Mouse (Mus musculus): ENCODE data around the gene Pid1. TPM values are rescaled to one million over a fixed set of nuclear protein-coding genes. Genes with fewer than 3 reads are reported as not detected.

Gene Pid1
- polyA plus RNA-seq (2015; fragmentation: Nextera tagmentation; extraction: Ambion mirVana) = 21.4 and 22.1 TPM in 2 replicates

DNA sequence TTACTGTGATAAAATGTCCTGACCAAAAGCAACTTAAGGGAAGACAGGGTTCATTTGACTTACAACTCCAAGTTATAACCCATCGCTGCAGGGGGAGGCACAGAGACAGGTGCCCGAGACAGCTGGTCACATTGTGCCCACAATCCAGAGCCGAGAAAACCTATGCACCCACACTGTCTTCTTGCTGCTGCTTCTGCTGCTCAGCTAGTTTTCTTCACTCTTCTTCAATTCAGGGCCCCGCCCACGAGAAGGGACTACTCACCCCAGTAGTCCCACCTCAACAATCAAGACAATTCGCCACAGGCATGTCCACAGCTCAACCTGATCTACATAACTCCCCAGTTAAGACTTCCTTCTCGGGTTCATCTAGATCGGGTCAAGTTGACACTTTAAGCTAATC is at the start of gene Pid1:
TSS of gene Pid1 (minus strand) at position 214 of the 400 bp plus-strand sequence.
- H3K27ac ChIP-seq = no peak within 1 kb of the TSS
- H3K4me3 ChIP-seq (replicated peaks) = no peak within 1 kb of the TSS
- 84% methylated on average over 8 of the region's 8 CpGs for WGBS

DNA sequence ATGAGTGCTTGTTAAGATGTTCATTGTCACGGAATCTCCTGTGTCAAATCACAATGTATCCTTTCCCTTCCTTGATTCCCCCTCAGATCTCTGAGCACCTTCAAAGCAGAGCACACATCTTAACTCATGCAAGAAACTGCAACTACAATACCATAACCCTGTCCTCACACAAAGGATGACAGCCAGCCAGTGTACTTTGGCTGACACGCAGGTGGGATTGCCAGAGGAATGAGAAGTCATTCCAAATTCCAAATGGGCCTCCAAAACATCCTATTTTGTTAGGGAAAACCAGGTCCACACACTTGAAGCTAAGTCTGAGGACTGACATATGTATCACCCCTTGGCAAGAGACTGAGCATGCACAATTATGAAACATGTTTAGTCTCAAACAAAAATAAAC is 45.5 kb upstream of the Pid1 start:
- Histone ChIP-seq H3K4me3 (replicated peaks) (no peak overlapping the region), H3K27me3 (replicated peaks) (no peaks in the 10 kb centered on the region), H3K9me3 (no peaks in the 10 kb centered on the region), H3K9ac (no peak overlapping the region), H3K4me1 (no peaks in the 10 kb centered on the region), H3K27ac (no peak overlapping the region), H3K36me3 (no peaks in the 10 kb centered on the region), H3K4me2 (no peak overlapping the region)
- ATAC-seq (ENCODE audit: insufficient read depth, low FRiP score, low read depth) = no peak
- WGBS = 74% methylated on average over 2 of the region's 2 CpGs

More for the DNA sequence above, at the start of gene Pid1:
- ATAC-seq (ENCODE audit: insufficient read depth, low FRiP score, low read depth) = no peak
- no peak within 1 kb of the TSS for H3K9ac ChIP-seq
- H3K4me2 ChIP-seq = no peak within 1 kb of the TSS
- H3K4me1 ChIP-seq = no peaks in the 10 kb centered on the region
- no peaks in the 10 kb centered on the region for H3K27me3 ChIP-seq (replicated peaks)
- no peaks in the 10 kb centered on the region for H3K9me3 ChIP-seq
- H3K36me3 ChIP-seq = no peaks in the 10 kb centered on the region

DNA sequence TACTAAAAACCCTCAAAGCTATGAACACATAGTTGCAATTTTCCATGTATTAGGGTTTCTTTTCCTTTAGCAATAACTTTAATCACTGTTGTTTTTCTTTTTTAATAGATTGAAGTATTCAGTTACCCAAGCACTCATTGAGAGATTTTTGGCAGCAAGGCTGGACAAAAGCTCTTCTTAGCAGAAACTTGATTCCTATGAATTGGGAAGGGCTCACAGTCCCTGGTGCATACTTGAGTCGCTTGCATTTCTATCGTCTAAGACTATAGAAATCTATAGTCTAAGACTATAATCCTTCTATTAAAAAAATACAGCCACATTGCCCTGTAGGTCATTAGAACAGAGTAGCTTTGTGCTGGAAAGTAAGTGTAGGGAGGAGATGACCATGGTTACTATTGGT is 44.9 kb upstream of the Pid1 start:
- no peak for ATAC-seq (ENCODE audit: insufficient read depth, low FRiP score, low read depth)
- H3K36me3 ChIP-seq = no peaks in the 10 kb centered on the region
- no peaks in the 10 kb centered on the region for H3K4me1 ChIP-seq
- H3K4me2 ChIP-seq = no peak overlapping the region
- no peak overlapping the region for H3K9ac ChIP-seq
- no peaks in the 10 kb centered on the region for H3K9me3 ChIP-seq
- H3K27ac ChIP-seq = no peak overlapping the region
- no peak overlapping the region for H3K4me3 ChIP-seq (replicated peaks)
- no peaks in the 10 kb centered on the region for H3K27me3 ChIP-seq (replicated peaks)
- WGBS = 71% methylated on average over 2 of the region's 2 CpGs

DNA sequence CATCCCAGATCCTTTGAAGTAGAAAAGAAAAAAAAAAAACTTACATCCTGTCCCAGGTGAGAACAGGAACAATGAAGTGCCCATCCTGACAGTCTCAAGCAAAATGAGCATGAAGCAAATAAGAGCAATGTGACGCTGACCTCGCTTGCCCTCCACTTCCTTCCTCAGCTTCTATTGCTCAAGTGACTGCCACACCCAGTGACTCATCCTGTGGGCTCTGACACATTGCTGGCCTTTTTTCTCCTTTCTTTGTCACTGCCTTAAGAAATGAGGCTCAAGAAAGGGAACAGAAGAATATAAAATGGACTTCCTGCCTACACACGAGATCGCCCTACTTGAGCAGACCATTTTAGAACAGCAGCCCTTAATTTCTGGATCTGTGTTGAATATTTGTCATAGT is 42.9 kb upstream of the Pid1 start:
- 61% methylated on average over 4 of the region's 4 CpGs for WGBS
- Histone ChIP-seq H3K9ac (no peak overlapping the region), H3K4me2 (no peak overlapping the region), H3K4me1 (no peaks in the 10 kb centered on the region), H3K27ac (no peak overlapping the region), H3K36me3 (no peaks in the 10 kb centered on the region), H3K27me3 (replicated peaks) (no peaks in the 10 kb centered on the region), H3K9me3 (no peaks in the 10 kb centered on the region), H3K4me3 (replicated peaks) (no peak overlapping the region)
- peak; percentile 39; the same call in 1 of the 2 replicates for ATAC-seq (ENCODE audit: insufficient read depth, low FRiP score, low read depth)

DNA sequence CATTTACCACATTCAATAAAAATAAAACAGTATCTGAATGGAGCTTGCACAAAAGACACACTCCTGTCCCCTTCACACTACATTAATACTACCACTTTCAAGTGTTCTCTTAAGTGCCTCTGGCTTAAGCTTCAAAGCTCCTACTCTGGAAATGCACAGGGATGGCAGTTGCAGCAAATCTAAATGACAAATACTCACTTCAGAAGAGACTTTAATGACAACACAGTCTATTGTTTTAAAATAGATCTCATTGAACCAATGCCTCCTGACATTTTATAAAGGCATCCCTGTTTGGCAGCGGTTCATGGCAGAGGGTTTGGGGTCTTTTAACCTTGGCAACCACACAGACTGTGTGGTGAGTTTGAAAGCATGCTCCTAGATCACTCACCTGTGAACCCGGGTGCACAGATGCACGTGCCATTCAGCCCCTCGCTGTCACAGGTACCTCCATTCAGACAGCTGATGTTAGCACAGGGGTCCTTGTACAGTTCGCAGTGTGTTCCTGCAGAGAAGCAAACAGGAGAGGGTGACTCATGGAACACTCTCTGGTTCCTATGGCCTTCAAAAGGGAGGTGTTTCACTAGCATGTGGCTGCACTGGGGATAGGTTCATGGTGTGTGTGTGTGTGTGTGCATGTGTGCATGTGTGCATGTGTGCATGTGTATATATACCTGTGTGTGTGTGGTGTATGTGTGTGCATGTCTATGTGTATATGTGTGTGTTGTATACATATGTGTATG is 41.7 kb upstream of the Pid1 start:
- no peak overlapping the region for H3K4me2 ChIP-seq
- no peaks in the 10 kb centered on the region for H3K4me1 ChIP-seq
- no peaks in the 10 kb centered on the region for H3K27me3 ChIP-seq (replicated peaks)
- H3K27ac ChIP-seq = no peak overlapping the region
- H3K9ac ChIP-seq = no peak overlapping the region
- WGBS = 82% methylated on average over 5 of the region's 5 CpGs
- no peaks in the 10 kb centered on the region for H3K36me3 ChIP-seq
- no peak; the same call in 1 of the 2 replicates for ATAC-seq (ENCODE audit: insufficient read depth, low FRiP score, low read depth)
- H3K9me3 ChIP-seq = no peaks in the 10 kb centered on the region
- H3K4me3 ChIP-seq (replicated peaks) = no peak overlapping the region

DNA sequence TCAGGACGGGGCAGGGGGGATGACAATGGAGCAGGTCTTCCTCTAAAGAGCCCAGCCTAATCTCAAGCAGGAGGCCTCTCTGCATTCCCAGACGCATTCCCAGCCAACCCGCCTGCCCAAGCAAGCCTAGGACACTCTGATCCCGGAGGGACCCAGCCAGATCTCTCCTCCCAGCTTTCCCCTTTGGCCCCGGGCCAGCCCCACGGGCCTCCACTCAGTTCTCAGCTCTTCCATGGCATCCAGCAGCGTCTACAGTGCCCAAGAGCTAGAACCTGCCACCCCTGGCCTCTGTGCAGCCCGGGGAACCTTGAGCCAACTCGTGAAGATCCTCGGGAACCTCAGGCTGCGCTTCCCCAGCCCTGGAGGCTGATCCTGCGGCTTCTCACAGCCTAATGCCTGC is 40.9 kb upstream of the Pid1 start:
- Histone ChIP-seq H3K4me2 (no peak overlapping the region), H3K9me3 (no peaks in the 10 kb centered on the region), H3K36me3 (no peaks in the 10 kb centered on the region), H3K4me3 (replicated peaks) (no peak overlapping the region), H3K4me1 (no peaks in the 10 kb centered on the region), H3K27ac (no peak overlapping the region), H3K9ac (no peak overlapping the region), H3K27me3 (replicated peaks) (no peaks in the 10 kb centered on the region)
- 45% methylated on average over 12 of the region's 12 CpGs for WGBS
- no peak for ATAC-seq (ENCODE audit: insufficient read depth, low FRiP score, low read depth)

DNA sequence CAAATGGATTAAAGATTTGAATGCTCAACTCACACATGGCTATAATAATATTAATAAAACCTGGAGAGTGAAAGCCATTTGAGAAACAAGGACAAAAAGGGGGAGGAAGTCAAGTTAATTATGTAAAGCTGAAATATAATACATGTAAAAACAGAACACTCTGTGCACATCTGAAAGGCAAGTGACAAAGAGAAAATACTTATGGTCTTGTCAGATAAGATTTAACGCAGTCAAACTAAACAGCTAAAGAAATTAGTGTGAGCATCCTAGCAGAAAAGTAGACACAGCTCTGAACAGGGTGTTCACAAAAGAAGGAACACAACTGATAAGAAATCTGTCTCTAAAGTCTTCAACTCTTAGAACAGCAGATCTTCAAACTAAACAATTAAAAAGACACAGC is 38.2 kb upstream of the Pid1 start:
- no peak overlapping the region for H3K27ac ChIP-seq
- no peaks in the 10 kb centered on the region for H3K9me3 ChIP-seq
- no peak overlapping the region for H3K4me2 ChIP-seq
- no peaks in the 10 kb centered on the region for H3K27me3 ChIP-seq (replicated peaks)
- no peaks in the 10 kb centered on the region for H3K4me1 ChIP-seq
- H3K4me3 ChIP-seq (replicated peaks) = no peak overlapping the region
- no peak for ATAC-seq (ENCODE audit: insufficient read depth, low FRiP score, low read depth)
- H3K9ac ChIP-seq = no peak overlapping the region
- no peaks in the 10 kb centered on the region for H3K36me3 ChIP-seq
- WGBS = 69% methylated on average over 1 of the region's 1 CpGs

DNA sequence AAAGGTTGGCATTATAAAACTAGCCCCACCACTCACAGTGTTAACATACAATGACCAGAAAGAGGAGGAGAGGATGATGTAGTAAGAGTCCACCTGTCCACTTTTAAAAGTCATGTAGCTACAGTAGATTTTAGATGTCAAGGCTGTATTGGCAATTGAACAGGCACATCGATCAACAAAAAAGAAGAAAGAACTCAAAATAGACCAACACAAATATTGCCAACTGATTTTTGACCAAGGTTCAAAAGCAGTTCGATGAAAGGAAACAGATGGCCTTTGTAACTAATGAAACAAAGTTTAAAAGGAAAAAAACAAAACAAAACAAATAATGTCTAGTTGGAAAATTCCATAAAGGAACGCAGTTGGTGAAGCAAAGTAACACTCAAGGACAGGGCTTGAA is 35.7 kb upstream of the Pid1 start:
- 73% methylated on average over 3 of the region's 3 CpGs for WGBS
- Histone ChIP-seq H3K9ac (no peak overlapping the region), H3K4me1 (no peaks in the 10 kb centered on the region), H3K4me3 (replicated peaks) (no peak overlapping the region), H3K36me3 (no peaks in the 10 kb centered on the region), H3K9me3 (no peaks in the 10 kb centered on the region), H3K4me2 (no peak overlapping the region), H3K27ac (no peak overlapping the region), H3K27me3 (replicated peaks) (no peaks in the 10 kb centered on the region)
- no peak for ATAC-seq (ENCODE audit: insufficient read depth, low FRiP score, low read depth)

DNA sequence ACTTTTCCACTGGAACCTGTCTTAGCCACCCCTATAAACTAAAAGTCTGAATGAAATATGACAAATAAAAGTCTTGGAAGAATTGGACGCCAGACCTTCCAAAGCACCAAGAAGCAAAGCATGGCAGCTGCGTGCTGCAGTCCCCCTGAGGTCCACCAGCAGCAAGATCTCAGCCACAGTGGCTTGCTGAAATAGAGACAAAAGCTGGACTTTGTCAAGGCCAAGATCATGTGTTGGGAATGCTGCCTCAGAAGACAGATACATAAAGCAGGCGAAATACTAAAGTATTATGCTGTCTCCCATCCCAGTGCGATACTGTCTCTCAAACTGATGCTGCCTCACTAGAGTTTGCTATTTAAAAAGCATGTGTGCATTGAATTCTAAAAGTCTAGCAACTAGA is 35.1 kb upstream of the Pid1 start:
- Histone ChIP-seq H3K4me2 (no peak overlapping the region), H3K4me1 (no peaks in the 10 kb centered on the region), H3K27ac (no peak overlapping the region), H3K27me3 (replicated peaks) (no peaks in the 10 kb centered on the region), H3K36me3 (no peaks in the 10 kb centered on the region), H3K4me3 (replicated peaks) (no peak overlapping the region), H3K9me3 (no peaks in the 10 kb centered on the region), H3K9ac (no peak overlapping the region)
- WGBS = 59% methylated on average over 4 of the region's 4 CpGs
- ATAC-seq (ENCODE audit: insufficient read depth, low FRiP score, low read depth) = no peak

DNA sequence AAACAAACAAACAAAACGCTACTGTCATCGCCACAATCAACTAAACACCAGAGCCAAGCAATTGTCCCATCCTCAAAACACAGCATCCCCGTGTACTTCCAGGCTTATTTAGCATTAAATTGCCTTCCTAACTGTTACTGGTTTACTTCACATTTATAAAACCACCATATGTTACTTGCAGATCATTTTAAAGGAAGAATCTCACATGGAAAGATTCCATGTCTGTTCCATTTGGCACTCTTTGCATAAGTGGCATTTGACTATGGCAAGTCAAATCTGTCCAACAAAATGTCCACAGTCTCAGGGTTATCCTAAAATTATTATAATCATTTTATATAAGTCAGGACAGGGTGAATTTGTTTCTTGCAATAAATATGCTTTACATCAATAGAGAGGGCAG is 32.8 kb upstream of the Pid1 start:
- no peak overlapping the region for H3K4me2 ChIP-seq
- no peak overlapping the region for H3K9ac ChIP-seq
- no peaks in the 10 kb centered on the region for H3K27me3 ChIP-seq (replicated peaks)
- no peak overlapping the region for H3K4me3 ChIP-seq (replicated peaks)
- WGBS = 64% methylated on average over 3 of the region's 3 CpGs
- no peaks in the 10 kb centered on the region for H3K36me3 ChIP-seq
- no peak for ATAC-seq (ENCODE audit: insufficient read depth, low FRiP score, low read depth)
- no peaks in the 10 kb centered on the region for H3K4me1 ChIP-seq
- no peaks in the 10 kb centered on the region for H3K9me3 ChIP-seq
- H3K27ac ChIP-seq = no peak overlapping the region

DNA sequence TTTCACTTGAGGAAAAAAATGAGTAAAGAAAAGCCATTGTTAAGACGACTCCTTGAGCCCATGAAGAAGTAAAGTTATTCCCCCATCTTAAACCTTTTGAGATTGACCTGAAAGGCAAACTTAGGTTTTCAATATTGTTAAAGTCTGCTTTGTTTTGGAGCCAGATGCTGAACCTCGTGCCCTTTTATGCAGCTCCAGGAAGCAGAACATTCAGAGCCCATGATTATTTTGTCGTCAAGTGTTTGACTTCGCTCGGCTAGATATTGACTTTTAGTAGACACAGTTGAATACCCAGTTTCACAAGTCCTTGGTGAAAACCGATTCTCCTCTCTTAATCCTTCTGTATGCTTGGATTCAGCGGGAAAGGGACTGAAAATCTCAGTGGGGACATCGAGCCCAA is 31.9 kb upstream of the Pid1 start:
- no peak for ATAC-seq (ENCODE audit: insufficient read depth, low FRiP score, low read depth)
- 71% methylated on average over 8 of the region's 8 CpGs for WGBS
- H3K27me3 ChIP-seq (replicated peaks) = no peaks in the 10 kb centered on the region

DNA sequence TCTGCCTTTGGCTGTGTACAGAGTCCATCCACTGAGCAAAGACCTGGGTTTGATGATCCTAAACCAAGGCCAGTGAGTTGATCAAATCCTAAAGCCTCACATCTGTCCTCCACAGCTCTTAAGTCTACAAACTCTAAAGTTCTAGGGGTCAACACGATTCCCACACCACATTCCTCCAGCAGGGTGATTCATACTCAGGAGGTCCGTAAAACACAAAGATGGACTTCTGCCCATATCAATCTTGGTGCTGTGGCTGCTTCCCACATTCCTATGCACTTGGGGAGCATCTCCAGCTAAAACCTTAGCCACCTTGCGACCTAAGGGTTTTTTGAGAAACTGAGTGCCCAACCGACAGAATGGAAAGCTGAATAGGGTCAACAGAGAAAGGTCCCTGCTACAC is 27.0 kb upstream of the Pid1 start:
- no peak for ATAC-seq (ENCODE audit: insufficient read depth, low FRiP score, low read depth)
- Histone ChIP-seq H3K4me3 (replicated peaks) (no peak overlapping the region), H3K4me2 (no peak overlapping the region), H3K4me1 (no peaks in the 10 kb centered on the region), H3K9me3 (no peaks in the 10 kb centered on the region), H3K27me3 (replicated peaks) (no peaks in the 10 kb centered on the region), H3K36me3 (no peaks in the 10 kb centered on the region), H3K27ac (no peak overlapping the region), H3K9ac (no peak overlapping the region)
- WGBS = 75% methylated on average over 4 of the region's 4 CpGs

More for the DNA sequence above, 31.9 kb upstream of the Pid1 start:
- H3K4me3 ChIP-seq (replicated peaks) = no peak overlapping the region
- H3K36me3 ChIP-seq = no peaks in the 10 kb centered on the region
- H3K4me1 ChIP-seq = no peaks in the 10 kb centered on the region
- no peak overlapping the region for H3K9ac ChIP-seq
- no peaks in the 10 kb centered on the region for H3K9me3 ChIP-seq
- no peak overlapping the region for H3K27ac ChIP-seq
- H3K4me2 ChIP-seq = no peak overlapping the region

DNA sequence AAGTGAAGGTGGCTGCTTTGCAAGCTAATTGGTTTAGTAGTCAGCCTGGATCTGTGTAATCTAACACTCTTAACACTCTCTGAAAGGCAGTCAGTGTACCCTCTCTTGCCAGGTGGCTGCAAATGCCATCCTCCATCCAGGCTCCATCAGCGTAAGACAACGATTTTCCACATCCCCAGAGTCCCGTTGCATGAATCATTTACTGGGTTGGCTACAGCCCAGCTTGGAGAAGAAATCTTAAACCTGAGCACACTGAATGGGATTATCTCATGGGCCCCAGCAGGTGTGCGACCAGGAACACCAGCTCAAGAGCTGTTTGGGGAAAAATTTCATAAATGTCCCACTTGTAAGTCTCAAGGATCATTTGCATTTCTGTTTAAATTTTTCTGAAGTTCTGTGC is 23.6 kb upstream of the Pid1 start:
- no peak for ATAC-seq (ENCODE audit: insufficient read depth, low FRiP score, low read depth)
- no peaks in the 10 kb centered on the region for H3K36me3 ChIP-seq

More for the DNA sequence above, 23.6 kb upstream of the Pid1 start:
- Histone ChIP-seq H3K4me3 (replicated peaks) (no peak overlapping the region), H3K27ac (no peak overlapping the region), H3K27me3 (replicated peaks) (no peaks in the 10 kb centered on the region), H3K4me2 (no peak overlapping the region), H3K9me3 (no peaks in the 10 kb centered on the region), H3K9ac (no peak overlapping the region), H3K4me1 (no peaks in the 10 kb centered on the region)
- WGBS = 60% methylated on average over 4 of the region's 4 CpGs
